Mouse (Mus musculus) retina, postnatal 7 days (tissue): ENCODE results near the gene Slc35a2.
A peak's percentile ranks its signal among the peaks of the same experiment; 100 is the strongest.
"Not testable (repeated sequence)": the region's sequence is repeated elsewhere in the genome, so short reads cannot be mapped to it uniquely, and the experiment has no call there.

Source experiments
- DNase-seq: peaks from one replicate; pipeline ENCODE4 v3.0.0-alpha.2; 2012; ENCODE audit warnings: low read depth, low spot score

Gene Slc35a2

GRCm38 (mm10) chrX:7907735-7908134 lies 23.9 kb downstream of the Slc35a2 start, which contains the start of gene Gm10491:
Gene Gm10491 (minus strand): TSS chrX:7907835.
- DNase-seq, result no peak

GRCm38 (mm10) chrX:7909242-7909641 lies 25.4 kb downstream of the Slc35a2 start, which contains the start of gene Gm10490:
Gene Gm10490 (plus strand): TSS chrX:7909542.
- DNase-seq, result not testable (repeated sequence)

- no peak for DNase-seq
These were observed 26.6 kb downstream of the Slc35a2 start for GRCm38 (mm10) chrX:7910473-7910872.

- not testable (repeated sequence) for DNase-seq
These were observed 31.8 kb downstream of the Slc35a2 start for GRCm38 (mm10) chrX:7915669-7916068.

- DNase-seq, result not testable (repeated sequence)
These were observed 34.1 kb downstream of the Slc35a2 start for GRCm38 (mm10) chrX:7917960-7918359.

- DNase-seq, result peak; percentile 48
These were observed 36.0 kb downstream of the Slc35a2 start, which contains the start of gene Pcsk1n for GRCm38 (mm10) chrX:7919601-7920383. Gene Pcsk1n (plus strand): TSS chrX:7919822.

GRCm38 (mm10) chrX:7922032-7922431 lies 38.2 kb downstream of the Slc35a2 start:
- no peak for DNase-seq

GRCm38 (mm10) chrX:7926266-7926665 lies 42.4 kb downstream of the Slc35a2 start:
- DNase-seq, result no peak

GRCm38 (mm10) chrX:7927116-7927515 lies 43.3 kb downstream of the Slc35a2 start:
- no peak for DNase-seq

- DNase-seq, result no peak
These were observed 44.5 kb downstream of the Slc35a2 start, which contains the start of gene Eras for GRCm38 (mm10) chrX:7928270-7928790. Gene Eras (minus strand): TSS chrX:7928607.

GRCm38 (mm10) chrX:7936874-7937273 lies 53.0 kb downstream of the Slc35a2 start:
- DNase-seq, result no peak

- no peak for DNase-seq
These were observed 53.8 kb downstream of the Slc35a2 start for GRCm38 (mm10) chrX:7937667-7938066.
